Mouse (Mus musculus): ENCODE data around the gene Lyst.

Lyst gene

GRCm38 (mm10) chr13:13574258-13574870 lies 15.8 kb upstream of the Lyst start:
- no peak for DNase-seq

DNA sequence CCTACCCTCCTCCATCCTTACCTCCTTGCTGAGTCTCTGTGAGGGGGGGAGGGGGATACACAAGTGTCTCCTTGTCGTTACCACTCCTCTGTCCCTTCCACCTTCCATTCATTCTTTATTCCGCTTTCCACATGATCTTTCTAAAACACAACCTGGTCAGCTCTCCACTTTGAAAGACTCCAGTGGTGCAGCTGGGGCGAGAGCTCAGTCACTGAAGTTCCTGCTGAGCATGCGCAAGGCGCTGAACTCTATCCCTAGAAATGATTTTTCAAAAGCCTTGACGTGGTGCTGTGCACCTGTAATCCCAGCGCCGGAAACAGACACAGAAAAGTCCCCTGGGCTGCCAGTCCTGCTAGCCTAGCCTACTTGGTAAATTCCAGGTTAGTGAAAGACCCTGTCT lies 15.1 kb upstream of the Lyst start:
- no peak for DNase-seq

- DNase-seq: no peak
These were observed 13.6 kb upstream of the Lyst start for GRCm38 (mm10) chr13:13576469-13577205.

DNA sequence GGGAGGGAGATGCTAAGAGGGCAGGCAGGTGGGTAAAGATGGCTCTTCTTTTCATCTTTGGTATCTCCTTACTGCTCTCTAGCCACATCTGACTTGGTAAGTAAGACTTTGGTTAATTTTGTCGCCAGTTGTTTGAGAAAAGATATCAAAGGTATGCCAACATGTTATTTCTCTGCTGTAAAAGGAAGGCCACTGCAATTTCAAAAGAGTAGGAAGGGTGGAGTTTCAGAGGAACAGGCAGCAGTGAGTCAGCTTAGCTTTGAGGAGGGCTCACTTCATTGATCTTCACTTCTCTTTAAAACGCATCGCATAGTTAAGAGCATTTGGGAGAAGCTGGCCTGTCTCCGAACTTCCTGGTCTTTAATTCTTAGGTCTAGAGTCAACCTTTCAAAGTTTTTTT lies 8.2 kb upstream of the Lyst start:
- no peak for DNase-seq

DNA sequence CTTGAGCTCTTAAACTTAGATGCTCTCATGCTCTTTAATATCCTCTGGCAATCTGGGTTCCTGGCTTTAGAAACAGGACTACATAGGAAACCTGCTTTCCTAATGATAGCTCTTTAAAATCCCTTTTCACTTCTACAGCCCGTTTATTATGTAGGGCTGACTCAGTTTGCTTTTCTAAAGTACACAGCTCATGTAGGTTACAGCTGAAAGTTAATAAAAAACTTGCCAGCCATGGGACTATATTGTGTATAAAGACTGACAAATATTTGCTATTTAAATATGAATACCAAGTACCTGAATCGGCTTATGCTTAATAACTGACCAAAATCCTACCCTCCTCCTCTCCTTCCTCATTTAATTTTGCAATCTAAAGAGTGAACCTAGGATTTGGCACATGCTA lies 6.7 kb upstream of the Lyst start:
- DNase-seq: no peak

DNA sequence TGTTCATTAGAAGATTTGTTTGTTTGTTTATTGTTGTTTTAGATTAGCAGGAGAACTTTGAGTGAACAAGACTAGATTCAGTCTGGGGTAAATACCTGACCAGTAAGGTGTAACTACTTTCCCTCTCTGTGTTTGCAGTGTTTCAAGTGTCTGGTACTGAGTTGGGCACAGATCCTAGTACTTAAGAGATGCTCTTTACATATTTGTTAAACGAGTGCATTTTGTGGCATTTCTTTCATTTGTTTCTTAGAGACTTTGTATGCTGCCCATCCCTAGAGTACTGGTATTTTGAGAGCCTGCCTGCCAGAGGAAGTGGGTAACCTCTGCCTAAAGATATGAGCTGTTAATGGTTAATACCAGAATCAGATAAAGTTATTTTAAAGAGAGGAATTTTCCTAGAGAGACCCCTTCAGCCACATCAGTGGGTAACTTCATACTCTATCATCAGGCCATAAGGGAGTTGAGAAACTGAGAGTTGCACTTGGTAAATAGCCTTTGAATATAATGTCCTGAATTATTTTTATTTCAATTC lies 2.5 kb upstream of the Lyst start:
- no peak for DNase-seq

- no peak for DNase-seq
These were observed 1.7 kb upstream of the Lyst start for GRCm38 (mm10) chr13:13588518-13588917.

GRCm38 (mm10) chr13:13589032-13589431 lies 1.2 kb upstream of the Lyst start:
- DNase-seq: no peak

DNA sequence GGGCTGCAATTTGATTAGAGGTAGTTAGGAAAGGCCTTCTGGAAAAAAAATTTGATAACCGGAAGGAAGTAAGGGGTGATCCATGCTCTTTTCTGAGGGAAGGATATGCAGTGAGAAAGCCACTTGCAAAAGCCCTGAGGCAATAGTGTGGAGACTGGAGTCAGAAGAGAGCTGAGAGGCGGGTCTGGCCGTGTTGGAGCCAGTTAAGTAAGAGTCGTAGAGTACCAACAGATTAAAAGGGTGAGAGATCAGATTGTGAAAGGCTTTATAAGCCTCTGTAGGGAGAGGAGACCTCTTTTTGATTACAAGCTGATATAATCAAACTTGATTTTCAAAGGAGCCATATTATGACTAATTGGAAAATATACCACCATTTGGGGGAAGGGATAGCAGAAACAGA lies 1.7 kb downstream of the Lyst start:
- no peak for DNase-seq

DNA sequence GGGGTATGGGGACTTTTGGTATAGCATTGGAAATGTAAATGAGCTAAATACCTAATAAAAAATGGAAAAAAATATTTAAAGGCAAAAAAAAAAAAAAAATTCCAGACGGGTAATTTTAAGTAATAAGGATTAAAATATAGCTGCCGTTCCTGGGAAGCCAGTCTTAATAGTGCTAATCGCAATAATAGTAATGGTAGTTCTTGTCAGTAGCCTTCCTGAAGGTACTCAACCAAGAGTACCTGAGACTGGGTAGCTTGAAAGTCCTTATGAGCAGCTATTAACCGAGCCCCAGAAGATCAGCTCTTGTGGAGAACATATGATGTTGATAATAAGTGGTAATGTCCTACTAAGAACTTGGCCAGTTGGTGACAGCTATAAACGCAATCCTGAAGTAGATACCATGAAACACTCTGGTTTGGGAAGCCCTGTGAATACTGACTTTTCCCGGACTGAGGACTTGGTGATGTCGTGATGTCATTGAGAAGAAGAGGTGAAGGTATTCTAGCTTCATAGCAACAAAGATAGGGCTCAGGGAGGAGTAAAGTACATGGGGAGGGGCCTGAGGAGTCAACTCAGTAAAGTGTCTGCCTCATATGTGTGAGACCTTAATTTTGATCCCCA lies 6.3 kb downstream of the Lyst start:
- no peak for DNase-seq

- DNase-seq: no peak
These were observed 7.7 kb downstream of the Lyst start for GRCm38 (mm10) chr13:13597896-13598295.

DNA sequence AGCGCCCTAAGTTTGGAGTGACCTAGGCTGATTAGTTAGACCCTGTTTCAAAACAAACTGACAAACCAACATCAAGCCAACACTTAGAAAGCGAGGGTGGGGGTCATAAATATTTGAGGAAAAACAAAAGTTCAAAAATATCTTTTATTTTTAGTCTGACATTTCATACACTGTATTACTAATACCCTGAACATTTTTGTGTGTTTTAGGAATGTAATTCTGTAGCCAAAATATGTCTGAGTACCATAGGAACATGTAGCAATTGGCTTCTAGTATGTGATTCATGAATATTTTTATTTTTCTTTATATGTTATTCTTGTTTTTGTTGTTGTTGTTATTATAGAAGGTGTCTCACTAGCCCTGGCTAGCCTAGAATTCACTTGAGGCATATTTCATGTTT lies 11.2 kb downstream of the Lyst start:
- no peak for DNase-seq

DNA sequence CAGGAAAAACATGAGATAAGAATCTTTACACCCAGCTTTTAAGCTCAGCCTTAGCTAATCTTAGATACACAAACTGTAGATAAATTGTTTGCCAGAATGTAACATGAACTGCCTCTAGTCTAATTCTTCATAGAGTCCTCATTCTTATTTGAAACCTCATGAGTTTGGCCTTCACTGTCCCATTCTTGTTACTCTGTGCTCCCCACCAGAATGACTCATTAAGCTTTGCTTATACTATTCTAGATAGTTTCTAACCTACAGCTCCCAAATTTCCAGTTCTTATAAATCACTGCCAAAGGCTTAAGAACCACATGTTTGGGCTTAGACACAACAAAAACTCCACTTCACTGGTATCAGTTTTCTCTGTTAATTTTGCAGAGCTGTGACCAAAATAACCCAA lies 16.0 kb downstream of the Lyst start:
- no peak for DNase-seq

GRCm38 (mm10) chr13:13608311-13608710 lies 18.1 kb downstream of the Lyst start:
- DNase-seq: no peak

GRCm38 (mm10) chr13:13609655-13610054 lies 19.5 kb downstream of the Lyst start:
- DNase-seq: no peak

GRCm38 (mm10) chr13:13612882-13613281 lies 22.7 kb downstream of the Lyst start:
- DNase-seq: no peak

- no peak for DNase-seq
These were observed 24.0 kb downstream of the Lyst start for GRCm38 (mm10) chr13:13614235-13614634.

- DNase-seq: no peak
These were observed 31.3 kb downstream of the Lyst start for GRCm38 (mm10) chr13:13621456-13621855.

GRCm38 (mm10) chr13:13622565-13622964 lies 32.4 kb downstream of the Lyst start:
- DNase-seq: no peak

GRCm38 (mm10) chr13:13633746-13634145 lies 43.5 kb downstream of the Lyst start:
- no peak for DNase-seq

GRCm38 (mm10) chr13:13634706-13635105 lies 44.5 kb downstream of the Lyst start:
- DNase-seq: no peak

- no peak for DNase-seq
These were observed 45.0 kb downstream of the Lyst start for GRCm38 (mm10) chr13:13635224-13635623.

DNA sequence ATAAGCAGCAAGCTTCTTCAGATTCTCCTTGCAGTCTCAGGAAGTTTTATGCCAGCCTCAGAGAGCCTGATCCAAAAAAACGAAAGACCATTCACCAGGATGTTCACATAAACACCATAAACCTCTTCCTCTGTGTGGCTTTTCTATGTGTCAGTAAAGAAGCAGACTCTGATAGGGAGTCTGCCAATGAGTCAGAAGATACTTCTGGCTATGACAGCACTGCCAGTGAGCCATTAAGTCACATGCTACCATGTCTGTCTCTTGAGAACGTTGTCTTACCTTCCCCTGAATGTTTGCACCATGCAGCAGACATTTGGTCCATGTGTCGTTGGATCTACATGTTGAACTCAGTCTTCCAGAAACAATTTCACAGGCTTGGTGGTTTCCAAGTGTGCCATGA lies 47.4 kb downstream of the Lyst start:
- no peak for DNase-seq

GRCm38 (mm10) chr13:13637981-13638380 lies 47.8 kb downstream of the Lyst start:
- DNase-seq: no peak

Measured in right cerebral cortex, postnatal 4 days (tissue).